Mouse (Mus musculus): ENCODE measurements around the gene Rln1. TPM values are rescaled to one million over a fixed set of nuclear protein-coding genes. Genes with fewer than 3 reads are reported as not detected.
A peak's percentile ranks its signal among the peaks of the same experiment; 100 is the strongest.

Gene Rln1
- total RNA-seq, 2 experiments from 2014 or later = not detected

DNA sequence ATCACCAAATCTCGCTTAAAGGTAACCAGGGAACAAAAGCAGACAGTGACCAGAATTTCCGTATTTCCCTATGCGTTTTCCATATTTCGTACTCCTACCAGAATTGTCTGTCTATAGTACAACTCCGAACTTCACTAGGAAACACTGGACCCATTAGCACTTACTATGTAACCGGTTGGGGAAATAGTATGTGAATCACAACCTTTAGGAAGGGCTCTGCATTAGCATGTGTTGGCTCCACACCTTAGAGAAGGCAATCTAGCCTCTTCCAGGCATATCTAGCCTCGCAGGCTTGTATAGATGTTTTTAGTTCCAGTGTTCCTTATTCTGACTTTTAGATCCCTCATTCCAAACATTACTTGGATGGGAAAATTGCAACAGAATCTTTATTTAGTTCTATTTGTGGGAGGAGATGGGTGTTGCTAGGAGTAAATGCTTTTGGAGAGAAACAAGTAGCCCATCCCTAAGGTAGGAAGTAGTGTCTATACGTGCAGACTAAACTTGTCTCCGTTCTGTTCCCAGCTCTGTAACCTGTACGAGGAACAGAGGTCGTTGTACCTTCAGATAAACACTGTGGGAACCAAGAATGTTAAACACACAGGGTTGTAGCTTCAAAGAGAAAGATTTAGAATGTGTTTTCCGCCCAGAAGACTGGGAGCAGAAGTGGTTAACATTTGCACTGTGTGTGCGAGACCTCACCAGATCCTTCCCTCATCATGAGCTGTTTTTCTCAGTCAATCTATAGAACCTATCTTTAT lies 27.9 kb upstream of the Rln1 start:
- ATAC-seq (ENCODE audit: poor library complexity, severe bottlenecking) = no peak

DNA sequence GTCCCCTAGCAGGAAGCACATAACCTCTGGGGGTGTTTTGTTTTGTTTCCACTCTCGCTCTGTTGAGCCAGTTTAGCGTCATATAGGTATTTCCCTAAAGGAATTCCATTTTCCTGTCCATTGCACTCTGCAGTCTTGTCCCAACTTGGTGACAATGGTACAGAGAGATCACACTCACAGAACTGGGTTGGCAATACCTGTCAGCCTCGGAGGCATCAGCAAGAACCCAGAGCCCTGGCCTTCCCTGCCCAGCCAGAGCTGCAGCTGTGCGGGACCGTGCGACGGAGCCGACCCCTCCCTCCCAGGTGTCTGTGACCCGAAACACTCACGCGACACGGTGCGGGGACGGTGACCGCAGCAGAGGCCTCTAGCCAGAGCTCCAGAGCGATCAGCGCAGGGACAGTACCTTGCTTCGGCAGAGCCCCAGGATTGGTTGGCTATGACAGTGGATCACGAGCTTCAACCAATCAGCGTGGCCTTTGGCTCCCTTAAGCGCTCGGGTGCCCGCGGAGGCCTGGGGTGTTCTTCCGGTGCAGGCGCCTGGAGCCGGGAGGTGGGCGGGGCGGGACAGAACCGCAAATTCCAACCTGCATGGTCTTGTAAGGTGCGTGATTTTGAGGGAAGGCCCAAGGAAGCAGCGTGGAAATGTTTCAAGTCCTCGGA lies 27.1 kb upstream of the Rln1 start:
- ATAC-seq (ENCODE audit: poor library complexity, severe bottlenecking) = peak; percentile 99

DNA sequence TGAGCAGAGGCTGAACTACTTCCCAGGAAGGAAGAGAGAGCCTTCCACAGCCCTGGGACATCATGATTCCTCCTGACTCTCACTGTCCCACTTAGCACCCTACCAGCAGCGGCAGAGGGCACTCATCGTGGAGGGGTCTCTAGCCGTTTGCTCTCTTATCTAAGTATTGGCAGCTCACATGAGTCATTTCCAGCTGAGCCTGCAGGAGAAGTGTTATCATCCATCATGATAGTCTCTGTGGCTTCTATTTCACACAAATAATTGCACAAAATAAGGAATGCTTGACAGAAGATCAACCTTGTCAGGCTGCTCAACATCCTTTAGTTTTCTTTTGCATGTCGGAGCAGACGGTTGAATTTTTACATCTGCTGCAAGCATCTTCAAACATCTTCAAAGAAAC lies 25.8 kb upstream of the Rln1 start:
- no peak for ATAC-seq (ENCODE audit: poor library complexity, severe bottlenecking)

DNA sequence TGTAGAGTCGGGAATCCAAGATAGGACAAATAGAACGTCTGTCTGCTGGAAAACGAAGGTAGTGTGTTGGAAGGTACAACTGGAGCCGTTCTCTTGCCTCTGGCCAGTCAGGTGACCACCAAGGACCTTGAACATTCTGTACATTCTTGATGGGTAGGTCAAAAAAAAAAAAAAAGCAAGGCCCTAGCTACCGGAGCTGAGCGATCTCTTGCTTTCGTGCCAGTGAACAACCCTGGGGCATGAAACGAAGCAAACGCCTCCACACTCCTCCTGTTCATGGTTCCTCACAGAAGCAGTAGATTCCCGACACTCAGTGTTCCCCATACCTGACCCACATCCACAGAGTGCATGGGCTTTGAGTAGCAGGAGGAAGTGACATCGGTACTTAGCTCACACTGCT lies 21.8 kb upstream of the Rln1 start:
- ATAC-seq (ENCODE audit: poor library complexity, severe bottlenecking) = no peak

DNA sequence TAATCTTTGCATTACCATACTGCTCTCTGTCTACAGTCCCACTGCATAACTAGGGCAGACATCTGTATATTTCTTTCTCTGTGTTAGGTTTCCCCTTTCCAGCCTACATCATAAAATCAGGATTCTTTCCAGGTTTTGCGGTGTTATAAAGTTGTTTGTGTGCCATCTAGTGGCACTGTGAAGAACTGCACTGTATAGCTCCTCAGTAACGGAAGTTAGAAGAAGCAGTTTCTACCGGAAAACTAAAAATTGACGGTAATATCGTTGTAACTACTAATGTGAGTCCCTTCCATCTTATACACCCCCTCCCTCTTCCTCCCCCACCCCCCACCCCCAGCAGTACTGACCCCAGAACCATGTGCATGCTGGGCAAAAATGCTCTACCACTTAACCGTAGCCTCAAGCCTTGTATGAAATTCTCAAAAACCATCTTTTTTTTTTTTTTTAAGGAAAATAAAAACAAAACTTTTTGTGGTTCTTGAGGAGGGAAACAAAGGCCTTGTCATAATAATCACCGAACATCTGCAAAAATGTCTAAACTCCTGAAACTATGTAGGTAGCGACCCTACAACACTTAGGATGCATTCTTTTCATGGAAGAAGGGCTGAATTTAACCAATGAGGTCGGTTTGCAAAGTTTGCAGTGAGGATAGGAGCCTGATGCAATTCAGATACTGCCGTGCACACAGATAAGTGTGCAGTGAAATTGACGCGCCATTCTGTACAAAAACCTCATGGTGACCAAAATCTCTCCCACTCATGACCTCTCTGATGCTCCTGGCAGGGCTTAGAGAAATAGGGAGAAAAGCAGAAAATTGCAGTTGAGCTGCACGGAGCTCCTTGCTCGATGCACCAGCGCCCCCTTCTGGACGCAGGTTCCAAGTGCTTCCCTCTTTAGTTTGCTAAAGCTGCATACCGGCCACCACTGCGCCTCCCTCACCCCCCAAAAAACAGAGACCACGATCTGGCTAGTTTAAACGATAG lies 20.7 kb upstream of the Rln1 start:
- peak; percentile 97 for ATAC-seq (ENCODE audit: poor library complexity, severe bottlenecking)

DNA sequence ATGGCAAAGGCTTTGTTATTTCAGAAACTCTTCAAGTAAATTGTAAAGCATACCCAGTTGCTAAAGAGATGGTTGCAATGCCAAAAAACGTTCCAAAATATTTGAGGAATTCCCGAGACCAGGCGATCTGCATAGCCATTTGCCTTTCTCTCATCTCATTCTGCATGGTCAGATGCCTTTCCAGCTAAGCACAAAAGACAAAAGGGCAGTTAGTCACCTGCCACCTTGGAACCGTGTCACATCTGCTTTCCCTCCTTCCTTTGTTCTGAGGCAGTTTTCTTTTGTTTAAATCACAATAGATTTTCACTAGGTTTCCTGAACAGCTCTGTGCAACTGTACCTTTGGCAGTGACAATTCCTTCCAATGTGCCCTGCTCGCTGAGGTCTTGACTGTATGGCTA lies 16.5 kb upstream of the Rln1 start:
- ATAC-seq (ENCODE audit: poor library complexity, severe bottlenecking) = no peak

DNA sequence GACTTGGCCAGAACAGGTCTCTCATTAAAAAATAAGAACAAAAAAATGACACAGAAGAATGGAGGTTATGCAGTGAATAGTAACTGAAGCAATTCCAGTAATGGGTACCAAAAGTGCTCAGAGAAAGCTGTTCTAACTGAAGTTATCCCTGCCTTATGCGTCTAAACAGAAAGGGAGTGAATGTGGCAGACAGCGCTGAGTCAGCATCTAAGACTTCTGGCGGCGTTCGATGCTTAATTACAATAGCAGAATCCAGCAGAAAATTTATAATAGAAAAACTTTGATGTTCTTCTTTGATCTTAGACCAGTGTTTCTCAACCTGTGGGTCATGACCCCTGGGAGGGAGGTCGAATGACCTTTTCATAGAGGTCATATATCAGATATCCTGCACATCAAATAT lies 11.2 kb upstream of the Rln1 start:
- no peak for ATAC-seq (ENCODE audit: poor library complexity, severe bottlenecking)

DNA sequence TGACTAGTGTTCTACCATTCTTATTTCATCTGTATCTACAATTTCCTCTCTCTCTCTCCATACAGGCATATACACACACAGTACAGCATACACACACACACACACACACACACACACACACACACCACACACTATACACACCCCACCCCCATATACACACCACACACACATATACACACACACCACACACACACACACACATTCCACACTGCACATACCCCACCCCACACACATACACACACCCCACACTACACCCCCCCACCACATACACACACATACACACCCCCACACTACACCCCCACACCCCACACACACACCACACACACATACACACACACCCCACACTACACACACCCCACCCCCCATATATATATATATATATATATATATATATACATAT lies 10.4 kb upstream of the Rln1 start:
- no peak for ATAC-seq (ENCODE audit: poor library complexity, severe bottlenecking)

DNA sequence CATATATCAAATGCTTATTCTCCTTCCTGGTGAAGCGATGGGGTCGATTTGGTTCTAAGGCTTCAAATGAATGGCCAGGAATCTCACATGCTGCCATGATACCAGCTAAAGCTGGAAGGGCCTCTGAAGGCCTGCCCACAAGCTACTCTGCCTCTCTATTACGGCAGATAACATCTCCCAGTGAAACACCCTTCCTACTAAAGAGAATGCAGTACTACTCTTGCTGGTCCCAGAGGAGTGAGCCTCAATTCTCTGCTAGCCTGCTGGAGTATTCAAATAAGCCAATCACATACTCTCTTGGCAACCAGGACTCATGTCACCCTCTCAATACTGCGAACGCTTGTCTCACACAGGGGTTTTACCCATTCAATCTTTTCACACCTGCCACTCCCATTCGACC lies 7.8 kb upstream of the Rln1 start:
- ATAC-seq (ENCODE audit: poor library complexity, severe bottlenecking) = no peak

DNA sequence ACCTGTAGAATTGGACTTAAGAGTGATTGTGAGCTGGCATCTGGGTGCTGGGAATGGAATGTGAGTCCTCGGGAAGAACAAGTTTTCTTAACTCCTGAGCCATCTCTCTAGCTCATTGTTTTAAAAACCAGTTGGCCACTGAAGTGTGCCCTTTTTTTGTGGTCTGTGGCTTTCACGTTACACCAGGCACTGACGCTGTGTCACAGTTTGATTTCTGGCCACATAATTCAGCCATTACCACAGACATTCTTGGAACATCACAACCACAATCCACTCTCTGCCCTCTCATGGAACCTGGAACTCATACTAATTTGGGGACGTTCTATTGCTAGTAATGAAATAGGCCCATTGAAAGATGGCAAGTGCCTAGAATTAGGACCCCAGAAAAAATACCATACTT lies 6.6 kb upstream of the Rln1 start:
- ATAC-seq (ENCODE audit: poor library complexity, severe bottlenecking) = no peak

DNA sequence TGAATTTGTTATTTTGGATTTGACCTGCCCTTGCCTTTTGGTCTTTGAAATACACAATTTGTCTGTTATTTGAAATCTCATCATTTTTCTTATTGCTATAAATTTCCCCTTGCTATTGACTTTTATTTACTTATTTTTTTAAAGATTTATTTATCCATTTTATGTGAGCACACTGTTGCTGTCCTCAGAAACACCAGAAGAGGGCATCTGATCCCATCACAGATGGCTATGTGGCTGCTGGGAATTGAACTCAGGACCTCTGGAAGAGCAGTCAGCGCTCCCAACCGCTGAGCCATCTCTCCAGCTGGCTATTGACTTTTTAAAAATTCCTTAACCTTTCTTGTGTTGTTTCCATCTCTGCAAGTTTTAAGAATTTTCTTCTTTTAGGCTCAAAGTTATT lies 2.2 kb upstream of the Rln1 start:
- ATAC-seq (ENCODE audit: poor library complexity, severe bottlenecking) = no peak

DNA sequence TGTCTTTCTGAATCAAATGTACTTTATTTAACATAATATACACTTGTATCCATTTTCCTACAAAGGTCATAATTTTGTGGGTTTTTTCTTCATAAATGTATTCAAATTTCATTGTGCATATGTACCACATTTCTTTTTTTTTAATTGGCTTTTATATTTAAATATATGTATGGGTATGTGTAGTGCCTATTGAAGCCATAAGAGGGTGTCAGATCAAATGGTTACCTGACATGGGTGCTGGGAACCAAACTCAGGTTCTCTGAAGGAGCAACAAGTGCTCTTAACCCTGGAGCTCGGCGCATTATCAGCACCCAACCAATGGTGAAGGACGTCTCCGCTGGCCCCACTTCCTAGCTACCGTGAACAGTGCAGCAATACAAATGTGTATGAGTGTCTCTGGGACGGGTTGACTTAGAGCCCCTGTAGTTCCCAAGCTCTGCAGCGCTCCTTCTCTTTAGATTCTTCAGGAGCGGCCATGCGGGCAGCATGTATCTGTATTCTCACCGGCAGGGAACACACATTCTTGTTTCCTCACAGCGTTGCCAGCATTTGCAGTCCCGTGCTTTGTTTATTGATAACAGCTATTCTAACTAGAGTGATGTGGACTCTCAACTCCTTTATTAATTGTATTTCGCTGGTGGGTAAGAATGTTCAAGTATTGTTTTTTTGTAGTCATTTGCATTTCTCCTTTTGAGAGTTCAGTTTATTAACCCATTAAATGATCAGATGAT lies 7.5 kb downstream of the Rln1 start:
- no peak for ATAC-seq (ENCODE audit: poor library complexity, severe bottlenecking)

DNA sequence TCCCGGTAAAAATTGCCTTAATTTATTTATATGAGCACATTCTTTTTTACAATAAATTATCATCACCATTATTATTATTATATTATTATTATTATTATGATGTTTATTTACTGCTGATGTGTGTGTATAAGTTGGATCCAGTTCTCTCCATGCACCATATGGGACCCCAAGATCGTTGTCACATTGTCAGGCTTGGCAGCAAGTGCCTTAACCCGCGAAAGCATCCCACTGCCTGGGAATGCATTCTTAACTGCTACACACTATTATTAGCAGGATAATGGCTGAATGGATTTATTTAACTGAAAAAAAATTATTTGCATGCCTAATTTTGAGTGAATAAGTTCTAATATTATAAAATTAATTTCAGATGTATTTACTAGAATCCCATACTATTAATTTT lies 8.1 kb downstream of the Rln1 start:
- no peak for ATAC-seq (ENCODE audit: poor library complexity, severe bottlenecking)

DNA sequence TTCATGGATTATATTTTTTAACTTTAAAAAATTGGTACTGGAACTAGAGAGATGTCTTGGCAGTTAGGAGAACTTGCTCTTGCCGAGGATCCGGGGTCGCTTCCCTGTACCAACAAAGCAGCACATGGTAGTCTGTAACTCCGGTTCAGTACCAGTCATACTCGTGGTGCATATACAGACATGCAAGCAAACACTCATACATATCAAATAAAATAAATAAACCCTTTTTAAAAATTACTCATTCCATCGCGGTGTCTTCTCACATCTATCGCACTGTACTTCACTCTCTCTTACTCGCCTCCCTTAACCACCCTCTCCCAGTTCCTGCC lies 8.7 kb downstream of the Rln1 start:
- no peak for ATAC-seq (ENCODE audit: poor library complexity, severe bottlenecking)

DNA sequence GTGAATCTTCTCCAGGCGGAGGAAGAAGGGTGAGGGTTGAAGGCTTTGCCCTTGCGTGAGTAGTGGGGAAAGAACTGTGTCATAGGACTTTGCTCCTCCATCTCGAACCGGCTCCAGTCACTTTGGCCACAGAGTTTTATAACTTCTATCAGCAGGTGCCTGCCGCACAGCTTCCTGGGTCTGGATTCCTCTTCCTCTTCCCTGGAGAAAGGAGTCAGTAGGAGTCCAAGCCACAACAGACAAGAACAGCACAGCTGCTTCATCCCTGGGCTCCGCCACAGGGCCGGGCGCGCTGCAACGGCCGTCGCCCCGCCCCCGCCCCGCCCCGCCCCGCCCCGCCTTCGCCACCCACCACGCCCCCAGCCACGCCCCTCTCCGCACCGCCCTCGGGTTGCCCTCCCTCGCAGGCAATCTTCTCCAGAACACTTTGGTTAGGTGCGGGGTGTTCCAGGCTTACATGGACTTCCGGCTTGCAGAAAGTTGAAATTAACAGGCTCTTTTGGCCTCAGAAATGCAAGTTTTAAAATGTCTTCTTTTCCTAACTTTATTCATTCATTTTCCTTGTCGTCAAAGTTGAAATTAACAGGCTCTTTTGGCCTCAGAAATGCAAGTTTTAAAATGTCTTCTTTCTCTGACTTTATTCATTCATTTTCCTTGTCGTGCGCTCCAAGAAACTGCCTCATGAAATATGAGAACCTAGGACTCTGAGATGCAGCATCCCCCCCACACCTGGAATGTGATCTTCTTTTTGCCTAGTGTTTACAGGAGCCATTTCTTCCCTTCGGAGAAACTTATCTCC lies 9.2 kb downstream of the Rln1 start, which contains the start of gene Insl6:
Insl6 (minus strand) TSS at position 304 of the 799 bp plus-strand sequence.
- ATAC-seq (ENCODE audit: poor library complexity, severe bottlenecking) = peak; percentile 92

DNA sequence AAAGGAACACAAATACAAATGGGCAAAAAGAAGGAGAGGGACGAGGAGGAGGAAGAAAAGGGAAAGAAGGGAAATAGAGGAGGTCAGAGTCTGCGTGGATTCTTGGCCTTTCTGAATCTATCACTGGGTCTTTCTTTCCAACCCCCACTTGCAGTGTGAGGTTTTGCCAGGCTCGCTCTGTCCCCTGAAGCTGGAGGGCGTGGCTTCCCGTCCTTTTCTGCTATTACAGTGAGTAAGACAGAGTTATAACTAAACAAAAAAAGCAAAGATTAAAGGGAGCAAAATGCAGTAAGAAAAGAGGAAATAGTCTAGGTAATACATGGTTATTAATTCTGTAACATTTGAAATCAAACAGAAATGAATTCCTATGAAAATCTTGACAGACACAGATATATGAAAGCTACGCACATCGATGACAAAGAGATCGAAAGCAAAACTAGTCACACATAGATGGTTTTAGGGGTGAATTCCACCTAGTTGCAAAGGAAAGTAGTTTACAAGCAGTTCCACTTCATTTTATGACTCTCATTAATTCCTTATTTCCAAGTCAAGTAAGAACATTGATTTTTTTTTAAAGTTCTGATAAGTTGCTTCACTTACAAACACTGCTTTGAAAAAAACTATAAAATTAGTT lies 10.9 kb downstream of the Rln1 start:
- ATAC-seq (ENCODE audit: poor library complexity, severe bottlenecking) = no peak

DNA sequence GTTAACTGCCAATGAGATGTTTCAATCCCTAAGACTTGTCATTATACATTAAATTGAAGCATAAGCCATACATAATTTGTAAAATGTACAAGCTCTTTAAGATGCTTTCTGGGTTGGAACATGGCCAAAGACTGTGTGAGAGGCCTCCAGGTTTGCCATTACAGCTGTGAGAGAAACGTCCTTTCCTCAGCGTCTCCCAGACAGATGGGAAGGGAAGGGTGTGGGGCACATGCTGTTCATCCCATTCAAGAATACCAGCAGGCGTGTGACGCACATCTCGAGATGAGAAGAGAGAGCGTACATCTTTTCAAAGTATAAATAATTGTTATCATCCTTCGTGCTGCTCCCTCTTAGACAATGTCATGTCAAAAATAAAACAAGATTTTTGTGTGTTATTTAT lies 21.8 kb downstream of the Rln1 start:
- ATAC-seq (ENCODE audit: poor library complexity, severe bottlenecking) = no peak

DNA sequence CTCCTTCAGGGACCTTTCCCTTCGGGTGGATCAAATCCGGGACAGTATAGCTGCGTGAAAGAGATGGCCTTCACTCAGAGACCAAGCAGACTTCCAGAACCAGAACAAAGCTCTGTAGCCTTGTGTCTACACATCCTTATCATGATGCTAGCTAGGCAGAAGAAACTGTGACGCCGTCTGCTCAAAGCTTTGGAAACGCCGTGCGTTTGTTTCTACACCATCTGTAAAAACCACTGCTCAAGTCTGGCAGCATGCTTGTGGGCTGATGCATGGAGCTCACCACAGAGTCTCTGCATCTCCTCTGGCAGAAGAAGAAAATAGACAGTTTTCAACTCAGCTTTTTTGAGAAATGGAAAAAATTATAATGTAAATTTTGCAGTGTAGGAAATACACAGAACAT lies 22.7 kb downstream of the Rln1 start:
- no peak for ATAC-seq (ENCODE audit: poor library complexity, severe bottlenecking)

DNA sequence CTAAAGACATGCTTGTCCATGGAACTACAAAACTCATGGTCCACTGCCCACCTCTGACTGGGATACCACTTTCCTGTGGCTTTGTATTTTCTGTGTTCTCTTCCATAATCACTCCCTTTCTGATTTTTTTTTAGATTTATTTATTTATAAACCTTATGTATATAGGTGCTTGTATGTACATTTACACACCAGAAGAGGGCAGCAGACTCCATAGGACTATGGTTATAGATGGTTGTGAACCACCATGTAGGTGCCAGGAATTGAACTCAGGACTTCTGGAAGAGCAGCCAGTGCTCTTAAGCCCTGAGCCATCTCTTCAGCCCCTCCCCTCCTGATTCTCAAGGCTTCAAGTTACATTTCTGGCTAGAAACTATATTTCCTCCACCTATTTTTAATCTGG lies 25.6 kb downstream of the Rln1 start:
- ATAC-seq (ENCODE audit: poor library complexity, severe bottlenecking) = no peak

DNA sequence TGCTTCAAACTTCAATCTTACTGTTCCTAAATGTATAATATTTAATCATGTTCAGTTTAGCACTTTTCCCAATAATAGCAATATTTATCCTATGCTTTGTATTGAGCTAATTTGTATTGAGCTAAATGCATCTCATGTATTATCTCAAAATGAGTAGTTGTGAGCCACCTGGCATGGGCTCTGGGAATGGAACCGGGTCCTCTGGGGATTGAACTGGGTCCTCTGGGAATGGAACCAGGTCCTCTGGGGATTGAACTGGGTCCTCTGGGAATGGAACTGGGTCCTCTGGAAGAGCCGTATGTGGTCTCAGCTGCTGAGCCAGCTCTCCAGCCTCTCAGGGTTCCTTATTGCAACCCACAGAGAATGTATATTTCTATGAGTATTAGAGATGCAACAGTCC lies 32.4 kb downstream of the Rln1 start:
- no peak for ATAC-seq (ENCODE audit: poor library complexity, severe bottlenecking)
